16 mouse cellular contexts compared by ENCODE assay signal in genomic region chr19:15880731-15881130, GRCm38 (mm10).
A peak's percentile ranks its signal among the peaks of the same experiment; 100 is the strongest.
DNase-seq lines count a peak whose midpoint lies in the region; ATAC-seq and TF ChIP-seq lines count a peak whose summit lies in the region.
"Had no signal": no experiment of that assay in that cellular context is flagged by ENCODE, and none has a peak within 500 bp of the region (broad histone marks: within the 10 kb centered on the region; RNA-seq: fewer than 3 reads in every experiment).

No protein-coding gene starts in this region.

- no peaks in the 10 kb centered on the region for H3K4me1 ChIP-seq in forebrain, embryonic 14.5 days (ENCODE audit: control insufficient read depth, insufficient read depth, low read length)
- no peaks in the 10 kb centered on the region for H3K4me1 ChIP-seq in forebrain, embryonic 13.5 days
- H3K4me1 ChIP-seq in midbrain, postnatal 0 days (ENCODE audit: insufficient read depth, low read length), result no peaks in the 10 kb centered on the region
- H3K4me1 ChIP-seq in midbrain, embryonic 15.5 days, result no peaks in the 10 kb centered on the region
- H3K4me1 ChIP-seq in neural tube, embryonic 14.5 days (ENCODE audit: control insufficient read depth, insufficient read depth, low read length), result 0 out of 2 replicates have a peak, but pooled peaks cover 2% of the 10 kb centered on the region
- H3K4me1 ChIP-seq: hindbrain, embryonic 13.5 days; stomach, embryonic 15.5 days had no signal

- no peak overlapping the region for H3K4me2 ChIP-seq in forebrain, embryonic 14.5 days (ENCODE audit: low read length)
- no peak overlapping the region for H3K4me2 ChIP-seq in forebrain, embryonic 13.5 days
- H3K4me2 ChIP-seq in midbrain, postnatal 0 days (ENCODE audit: low read depth, low read length, poor library complexity, severe bottlenecking), result no peak overlapping the region
- H3K4me2 ChIP-seq in midbrain, embryonic 15.5 days, result no peak overlapping the region
- no peak overlapping the region for H3K4me2 ChIP-seq in neural tube, embryonic 14.5 days (ENCODE audit: low read depth, low read length)
- H3K4me2 ChIP-seq: heart, embryonic 15.5 days; hindbrain, embryonic 13.5 days; liver, embryonic 13.5 days; stomach, embryonic 15.5 days had no signal

- peak; percentile 23 for DNase-seq in forebrain, embryonic 14.5 days (ENCODE audit: low spot score)
- peak; percentile 27 for DNase-seq in kidney, postnatal 10 days
- DNase-seq in kidney, adult 18-20 months, result no peak
- peak; percentile 58 for DNase-seq in midbrain, postnatal 0 days (ENCODE audit: low spot score)
- DNase-seq: adrenal gland, postnatal 14 days; B cell, adult 2 months; cerebellum, postnatal 36 days; heart, adult 18-20 months; liver, embryonic 13.5 days had no signal

- no peaks in the 10 kb centered on the region for H3K36me3 ChIP-seq in forebrain, embryonic 14.5 days (ENCODE audit: control insufficient read depth, insufficient read depth, low read length)
- no peaks in the 10 kb centered on the region for H3K36me3 ChIP-seq in forebrain, embryonic 13.5 days (ENCODE audit: poor library complexity, severe bottlenecking)
- no peaks in the 10 kb centered on the region for H3K36me3 ChIP-seq in midbrain, postnatal 0 days (ENCODE audit: insufficient read depth, low read length)
- H3K36me3 ChIP-seq in midbrain, embryonic 15.5 days (replicated peaks), result no peaks in the 10 kb centered on the region
- H3K36me3 ChIP-seq in neural tube, embryonic 14.5 days (ENCODE audit: control insufficient read depth, insufficient read depth, low read length), result no peaks in the 10 kb centered on the region
- H3K36me3 ChIP-seq: heart, embryonic 15.5 days; hindbrain, embryonic 13.5 days; liver, embryonic 13.5 days; stomach, embryonic 15.5 days had no signal

- H3K27me3 ChIP-seq in forebrain, embryonic 14.5 days (replicated peaks; ENCODE audit: control insufficient read depth, insufficient read depth, low read length), result no peaks in the 10 kb centered on the region
- H3K27me3 ChIP-seq in forebrain, embryonic 13.5 days, result no peaks in the 10 kb centered on the region
- H3K27me3 ChIP-seq in midbrain, postnatal 0 days (ENCODE audit: insufficient read depth, low read length), result no peaks in the 10 kb centered on the region
- H3K27me3 ChIP-seq in midbrain, embryonic 15.5 days (replicated peaks), result no peaks in the 10 kb centered on the region
- no peaks in the 10 kb centered on the region for H3K27me3 ChIP-seq in neural tube, embryonic 14.5 days (ENCODE audit: control insufficient read depth, insufficient read depth, low read length)
- H3K27me3 ChIP-seq: heart, embryonic 15.5 days; hindbrain, embryonic 13.5 days; liver, embryonic 13.5 days; stomach, embryonic 15.5 days had no signal

- no peak overlapping the region for H3K27ac ChIP-seq in forebrain, embryonic 14.5 days (ENCODE audit: low read depth, low read length)
- no peak overlapping the region for H3K27ac ChIP-seq in forebrain, embryonic 13.5 days
- no peak overlapping the region for H3K27ac ChIP-seq in midbrain, postnatal 0 days (ENCODE audit: low read depth, low read length)
- H3K27ac ChIP-seq in midbrain, embryonic 15.5 days, result no peak overlapping the region
- peak overlapping the region; percentile 35; the same call in 1 of the 2 replicates for H3K27ac ChIP-seq in neural tube, embryonic 14.5 days (ENCODE audit: low read depth, low read length)
- H3K27ac ChIP-seq: heart, embryonic 15.5 days; hindbrain, embryonic 13.5 days; liver, embryonic 13.5 days; stomach, embryonic 15.5 days had no signal

- no peak overlapping the region for H3K4me3 ChIP-seq in forebrain, embryonic 14.5 days (ENCODE audit: low read depth, low read length)
- H3K4me3 ChIP-seq in forebrain, embryonic 13.5 days, result no peak overlapping the region
- no peak overlapping the region for H3K4me3 ChIP-seq in midbrain, postnatal 0 days (ENCODE audit: low read depth, low read length)
- no peak overlapping the region for H3K4me3 ChIP-seq in midbrain, embryonic 15.5 days
- no peak overlapping the region for H3K4me3 ChIP-seq in neural tube, embryonic 14.5 days (ENCODE audit: low read depth, low read length)
- H3K4me3 ChIP-seq: heart, embryonic 15.5 days; hindbrain, embryonic 13.5 days; liver, embryonic 13.5 days; stomach, embryonic 15.5 days had no signal

- no peak overlapping the region for H3K9ac ChIP-seq in forebrain, embryonic 14.5 days (ENCODE audit: low read length)
- no peak overlapping the region for H3K9ac ChIP-seq in forebrain, embryonic 13.5 days
- no peak overlapping the region for H3K9ac ChIP-seq in midbrain, postnatal 0 days (replicated peaks; ENCODE audit: low read length, poor library complexity, severe bottlenecking)
- H3K9ac ChIP-seq in midbrain, embryonic 15.5 days, result no peak overlapping the region
- no peak overlapping the region for H3K9ac ChIP-seq in neural tube, embryonic 14.5 days (replicated peaks; ENCODE audit: low read depth, low read length)
- H3K9ac ChIP-seq: heart, embryonic 15.5 days; hindbrain, embryonic 13.5 days; liver, embryonic 13.5 days; stomach, embryonic 15.5 days had no signal

- 81% methylated on average over 8 of the region's 8 CpGs for WGBS in forebrain, embryonic 14.5 days
- 81% methylated on average over 8 of the region's 8 CpGs for WGBS in forebrain, embryonic 13.5 days
- WGBS in midbrain, postnatal 0 days, result 75% methylated on average over 8 of the region's 8 CpGs
- 76% methylated on average over 8 of the region's 8 CpGs for WGBS in midbrain, embryonic 15.5 days
- WGBS in neural tube, embryonic 14.5 days, result 56% methylated on average over 8 of the region's 8 CpGs

- no peaks in the 10 kb centered on the region for H3K9me3 ChIP-seq in forebrain, embryonic 14.5 days (replicated peaks; ENCODE audit: control insufficient read depth, low read length)
- no peaks in the 10 kb centered on the region for H3K9me3 ChIP-seq in forebrain, embryonic 13.5 days (replicated peaks)
- no peaks in the 10 kb centered on the region for H3K9me3 ChIP-seq in midbrain, postnatal 0 days (ENCODE audit: low read length)
- no peaks in the 10 kb centered on the region for H3K9me3 ChIP-seq in midbrain, embryonic 15.5 days
- no peaks in the 10 kb centered on the region; the same call in 1 of the 2 replicates for H3K9me3 ChIP-seq in neural tube, embryonic 14.5 days (ENCODE audit: control insufficient read depth, low read length)
- H3K9me3 ChIP-seq: heart, embryonic 15.5 days; hindbrain, embryonic 13.5 days; liver, embryonic 13.5 days; stomach, embryonic 15.5 days had no signal

- no peak for ATAC-seq in forebrain, embryonic 14.5 days
- no peak for ATAC-seq in forebrain, embryonic 13.5 days
- ATAC-seq in midbrain, postnatal 0 days (ENCODE audit: low FRiP score), result no peak
- ATAC-seq in midbrain, embryonic 15.5 days (replicated peaks), result no peak
- peak; percentile 76; the same call in 1 of the 2 replicates for ATAC-seq in neural tube, embryonic 14.5 days (ENCODE audit: low read depth)
- ATAC-seq: intestine, embryonic 16.5 days had no signal

- no peak for TF ChIP-seq CTCF in midbrain, postnatal 0 days (IDR thresholded peaks at IDR 0.05)
